Mouse (Mus musculus) cerebellum, postnatal 36 days (tissue): Measurements from ENCODE around the gene Hsd17b12.

ENCODE experiments used
- DNase-seq, 2 experiments: peaks; one replicate each; pipeline ENCODE4 v3.0.0; 2021 to 2022; ENCODE audit warnings: mixed read lengths in 2 of 2

Hsd17b12 gene

DNA sequence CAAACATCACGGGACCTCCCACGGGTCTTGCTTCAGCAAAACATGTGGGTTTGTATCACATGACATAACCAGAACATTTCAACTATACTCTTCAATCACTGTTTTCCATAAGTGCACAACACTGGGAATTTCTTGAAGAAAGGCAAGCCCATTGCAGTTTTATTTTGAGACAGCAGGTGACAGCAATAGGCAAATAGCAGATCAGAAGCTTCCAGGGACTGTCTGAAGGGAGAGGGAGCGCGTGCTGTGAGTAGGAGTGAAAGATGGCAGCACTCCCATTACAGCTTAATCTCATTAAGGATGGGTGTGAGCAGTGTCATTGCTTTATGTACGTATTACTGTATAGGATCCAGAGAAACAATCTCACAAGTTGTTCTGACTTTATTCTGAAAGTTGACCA, 88.3 kb downstream of the Hsd17b12 start:
- no peak for DNase-seq

DNA sequence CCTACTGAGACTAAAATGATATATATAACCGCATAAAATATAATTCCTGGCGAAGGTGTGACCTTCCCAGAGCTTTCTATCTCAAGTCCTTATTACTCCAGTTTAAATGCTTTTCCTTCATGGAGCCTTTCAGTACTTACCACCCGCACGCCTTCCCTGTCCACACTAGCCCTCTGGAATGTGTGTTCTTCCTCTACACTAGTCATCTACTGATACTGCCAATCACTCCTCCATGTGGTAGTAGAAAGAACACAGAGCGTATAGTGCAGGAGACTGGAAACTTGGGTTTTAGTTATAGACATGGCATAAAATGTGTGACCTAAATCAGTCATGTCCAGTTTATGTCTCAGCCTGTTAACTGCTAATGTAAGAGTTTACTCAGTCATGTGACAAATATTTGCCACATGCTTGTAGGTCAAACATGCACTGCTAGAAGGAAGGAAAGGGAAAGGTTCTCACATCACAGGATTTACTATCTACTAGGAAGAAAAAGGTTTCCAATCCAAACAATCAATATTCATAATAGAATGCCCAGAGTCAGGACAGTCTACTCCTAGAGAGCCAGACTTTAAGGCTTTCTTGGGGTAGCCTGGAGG, 91.1 kb downstream of the Hsd17b12 start:
- DNase-seq = no peak

- no peak for DNase-seq
These were observed 91.6 kb downstream of the Hsd17b12 start for GRCm38 (mm10) chr2:94066120-94066519.

GRCm38 (mm10) chr2:94062791-94063190, 95.0 kb downstream of the Hsd17b12 start:
- DNase-seq = no peak

GRCm38 (mm10) chr2:94059459-94059858, 98.3 kb downstream of the Hsd17b12 start:
- peak; percentile 19 to 33 for DNase-seq

GRCm38 (mm10) chr2:94054813-94055212, 103.0 kb downstream of the Hsd17b12 start:
- peak; percentile 34 to 53 for DNase-seq

DNA sequence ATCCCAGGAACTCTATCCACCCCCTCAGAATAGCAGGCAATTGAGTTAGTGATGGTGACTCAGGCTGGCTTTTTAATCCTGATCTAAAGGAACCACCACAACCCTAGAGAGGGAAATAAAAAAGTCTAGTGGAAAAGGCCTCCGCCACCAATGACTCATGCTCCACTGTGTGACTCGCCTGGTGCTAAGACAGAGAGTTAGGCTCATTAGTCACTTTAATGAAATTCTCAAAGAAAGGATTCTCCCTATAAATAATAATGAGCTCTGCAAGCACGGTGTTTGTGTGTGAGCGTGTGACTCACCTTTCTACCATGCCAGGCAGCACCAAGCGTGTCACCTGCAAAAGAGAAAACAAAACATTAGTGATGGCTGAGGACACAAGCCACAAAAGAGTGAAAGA, 105.8 kb downstream of the Hsd17b12 start:
- no peak for DNase-seq

DNA sequence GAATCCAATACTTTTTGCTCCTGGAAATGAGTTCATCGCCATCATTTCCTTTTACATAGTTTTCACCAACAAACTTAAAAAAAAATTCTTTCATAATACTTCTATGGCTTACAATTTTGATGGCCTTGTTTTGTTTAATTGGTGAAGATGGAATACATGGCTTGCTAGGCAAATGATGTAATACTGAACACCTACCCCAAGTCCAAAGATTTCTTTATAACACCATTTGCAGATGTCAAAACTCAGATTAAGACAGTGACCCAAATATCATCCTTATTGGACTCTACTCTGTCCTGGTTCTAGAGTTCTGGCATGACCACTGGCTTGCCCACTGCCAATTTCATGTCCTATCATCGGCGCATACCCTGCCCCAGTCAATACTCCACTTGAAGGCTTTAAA, 106.9 kb downstream of the Hsd17b12 start:
- DNase-seq = no peak

GRCm38 (mm10) chr2:94049471-94050176, 108.1 kb downstream of the Hsd17b12 start:
- no peak for DNase-seq

GRCm38 (mm10) chr2:94048733-94049470, 108.9 kb downstream of the Hsd17b12 start:
- no peak for DNase-seq

DNA sequence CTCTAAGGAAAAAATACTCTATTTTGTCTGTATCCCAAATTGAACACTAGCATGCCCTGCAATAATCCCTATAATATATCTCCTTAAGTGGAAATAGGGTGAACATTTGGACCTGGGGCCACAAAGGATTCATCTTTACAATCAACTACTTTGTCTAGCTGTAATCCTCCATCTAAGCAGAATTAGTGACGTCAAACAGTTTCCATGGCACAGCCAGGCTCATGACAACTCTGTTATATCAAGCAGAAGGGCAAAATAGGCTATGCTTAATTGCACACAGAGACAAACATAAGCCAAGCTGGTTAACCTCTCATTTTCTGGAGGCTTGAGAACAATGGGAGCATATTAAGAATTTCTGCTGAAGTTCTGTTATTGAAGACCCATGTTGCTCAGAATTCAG, 109.5 kb downstream of the Hsd17b12 start:
- no peak for DNase-seq

DNA sequence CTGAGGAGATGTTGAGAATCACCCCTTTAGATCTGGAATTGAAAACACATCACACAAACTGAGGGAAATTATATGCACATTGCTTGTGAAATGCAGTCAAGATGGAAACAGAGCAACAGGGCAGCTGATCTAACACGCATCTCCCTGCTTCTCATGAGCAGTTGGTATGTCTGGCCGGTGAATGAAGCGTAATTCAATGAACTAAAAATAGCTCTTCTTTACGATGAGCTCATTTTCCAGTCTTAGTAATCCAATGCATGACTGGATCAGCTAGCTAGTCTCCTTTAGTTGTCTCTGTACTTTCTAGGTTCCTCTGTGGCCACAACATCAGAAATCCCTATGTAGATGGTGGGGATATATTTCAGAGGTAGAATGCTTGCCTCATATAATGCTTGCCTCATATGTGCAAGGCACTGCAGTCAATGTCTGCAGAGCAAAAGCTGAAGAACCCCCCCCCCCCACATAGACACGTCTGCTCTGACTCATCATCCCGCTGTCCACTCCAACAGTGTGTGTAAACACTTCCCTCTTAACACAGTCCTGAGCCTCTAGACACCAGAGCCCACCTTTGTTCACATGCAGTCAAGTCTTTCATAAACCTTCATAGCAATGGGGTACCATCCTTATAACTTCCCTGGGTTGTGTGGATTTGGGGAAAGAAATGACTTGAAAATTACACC, 112.2 kb downstream of the Hsd17b12 start:
- DNase-seq = peak in 1 of 2 experiments; percentile 41

DNA sequence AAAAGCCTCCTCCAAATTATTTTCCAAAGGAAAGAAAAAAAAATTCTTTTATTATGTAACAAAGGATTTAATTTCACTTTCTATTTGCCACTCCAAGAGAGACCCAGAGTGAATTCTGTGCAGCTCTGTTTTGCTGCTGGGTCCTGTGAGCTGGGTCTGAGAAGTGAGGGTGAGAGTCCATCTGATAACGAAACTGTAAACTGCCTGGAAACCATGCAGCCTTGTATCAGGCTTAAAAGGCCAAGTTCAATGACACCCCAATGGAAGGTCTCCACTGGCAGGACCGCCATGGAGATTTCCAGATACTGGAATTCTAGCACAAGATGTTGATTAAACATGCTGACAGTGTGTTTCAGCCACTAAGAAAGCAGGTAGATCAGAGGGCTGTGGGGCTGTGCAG, 113.6 kb downstream of the Hsd17b12 start:
- no peak for DNase-seq

- DNase-seq = no peak
These were observed 114.1 kb downstream of the Hsd17b12 start for GRCm38 (mm10) chr2:94043662-94044061.

DNA sequence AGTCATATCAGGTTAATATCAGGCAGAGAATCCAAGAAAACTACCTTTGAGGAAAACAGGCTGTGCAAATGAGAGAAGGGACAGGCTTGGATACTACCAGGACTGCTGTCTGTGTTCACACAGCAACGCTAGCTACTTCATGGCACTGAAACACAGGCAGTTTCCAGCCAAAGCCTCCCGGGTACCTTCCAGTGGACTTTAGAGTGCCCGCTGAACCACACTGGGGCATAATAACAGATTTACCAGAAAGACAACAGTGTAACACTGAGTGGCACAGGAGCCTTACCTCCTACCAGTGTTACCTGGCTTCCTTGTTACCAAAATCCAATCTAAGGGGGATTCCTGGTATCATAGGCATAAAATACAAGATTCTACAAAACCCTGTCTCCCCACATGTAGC, 115.3 kb downstream of the Hsd17b12 start:
- DNase-seq = no peak

GRCm38 (mm10) chr2:94040391-94041125, 117.2 kb downstream of the Hsd17b12 start:
- DNase-seq = no peak

GRCm38 (mm10) chr2:94035428-94036331, 122.1 kb downstream of the Hsd17b12 start:
- peak; percentile 85 to 91 for DNase-seq

- no peak for DNase-seq
These were observed 127.2 kb downstream of the Hsd17b12 start for GRCm38 (mm10) chr2:94030602-94031001.

DNA sequence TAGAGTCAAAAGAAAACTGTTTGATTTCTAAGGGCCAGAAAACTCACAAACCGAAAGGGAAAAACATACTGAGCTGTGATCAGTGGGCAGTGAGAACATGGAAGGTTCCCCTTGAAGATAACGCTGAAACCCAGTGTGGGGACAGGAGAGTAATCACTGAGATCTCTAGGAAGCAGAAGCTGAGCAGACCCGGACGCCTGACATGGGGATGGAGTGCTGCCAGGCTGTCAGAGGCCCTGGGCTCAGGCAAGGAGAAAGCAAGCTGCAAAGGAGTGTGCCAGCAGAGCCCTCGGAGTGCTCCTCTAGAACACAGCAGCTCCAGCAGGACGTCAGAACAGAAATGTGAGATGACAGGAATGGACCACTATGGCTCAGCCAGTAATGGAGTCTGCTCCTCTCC, 133.1 kb downstream of the Hsd17b12 start:
- DNase-seq = no peak

GRCm38 (mm10) chr2:94010335-94011291, 147.2 kb downstream of the Hsd17b12 start, which contains the start of gene Alkbh3:
Gene Alkbh3 (minus strand): TSS chr2:94010807.
- peak; percentile 94 to 97 for DNase-seq
